Mouse (Mus musculus) regulatory T cell (primary cell): ENCODE data around the gene Dbnl.

Experiments
- in situ Hi-C: fragments of 300-600 bp; cut with MboI, MseI; formaldehyde crosslinking; loops from one replicate; pipeline ENCODE4 v1.15.1; 2025; ENCODE audit warnings: high pct_unique_total_duplicates

Dbnl gene

DNA sequence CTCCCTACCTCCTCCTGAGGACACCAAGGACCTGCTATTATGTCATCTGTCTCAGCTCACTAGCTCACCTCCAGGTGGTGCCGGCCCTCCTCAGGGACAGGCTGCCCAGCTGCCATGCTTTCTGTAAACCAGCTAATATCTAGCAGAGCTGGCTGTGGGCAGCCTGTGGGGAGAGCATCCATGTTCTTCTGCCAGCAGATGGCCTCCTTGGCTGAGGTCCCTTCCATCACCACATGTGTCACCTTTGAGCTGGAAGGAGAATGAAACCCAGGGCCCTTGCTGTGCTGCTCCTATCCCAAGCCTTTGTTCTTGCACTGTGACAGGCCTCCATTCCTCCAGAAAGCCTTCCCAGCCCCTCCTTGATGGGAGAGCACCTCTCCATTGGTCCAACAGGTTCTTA lies 47.8 kb downstream of the Dbnl start:
- in situ Hi-C loops: no loop called here

DNA sequence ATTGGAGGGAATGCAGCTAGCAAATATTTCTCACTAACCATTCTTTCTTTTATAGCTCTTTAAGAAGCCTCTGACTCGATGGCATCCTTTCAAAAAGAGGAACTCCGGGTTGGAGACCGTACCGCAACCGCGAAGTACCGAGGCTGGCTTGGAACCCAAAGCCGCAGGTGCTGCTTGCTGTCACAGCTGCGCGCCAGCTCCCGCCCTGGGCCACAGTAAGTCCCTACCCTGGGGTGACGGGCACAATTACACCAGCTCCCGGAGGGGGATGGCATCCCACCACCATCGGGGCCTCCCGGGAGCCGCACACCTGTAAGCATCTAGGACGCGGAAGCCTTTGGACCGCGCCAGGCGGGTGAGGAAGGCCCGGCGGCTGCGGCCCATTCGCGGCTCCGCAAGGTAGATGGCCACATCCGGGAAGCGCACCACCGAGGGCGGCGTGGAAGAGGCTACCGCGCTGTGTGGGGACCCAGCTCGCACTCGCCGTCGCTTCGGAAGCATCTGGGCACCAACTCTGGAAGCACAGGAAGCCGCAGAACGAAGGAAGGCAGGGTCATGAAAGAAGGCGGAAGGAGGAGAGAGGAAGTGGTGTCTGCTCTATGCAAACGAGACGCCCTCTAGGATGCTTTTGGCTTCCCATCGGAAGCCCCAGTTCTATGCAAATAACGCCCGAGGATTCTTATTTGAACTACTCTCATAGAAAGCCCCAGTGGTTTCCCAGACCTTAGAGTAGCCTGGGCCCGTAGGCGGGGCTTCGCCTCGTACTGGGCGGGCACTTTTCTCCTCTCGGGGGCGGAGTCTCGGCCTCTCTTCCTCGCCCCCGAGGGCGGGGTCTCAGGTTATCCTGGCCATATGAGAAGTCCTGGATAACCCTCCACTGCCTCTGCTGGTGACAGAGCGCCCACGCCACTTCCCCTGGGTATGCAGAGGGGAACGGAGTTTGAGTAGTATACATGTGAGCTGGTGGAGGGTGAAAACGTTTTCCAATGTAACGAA lies 49.3 kb downstream of the Dbnl start, which contains the start of gene Polm:
Gene Polm (minus strand): TSS at position 766 of the 996 bp plus-strand sequence.
- in situ Hi-C loops: no loop called here

DNA sequence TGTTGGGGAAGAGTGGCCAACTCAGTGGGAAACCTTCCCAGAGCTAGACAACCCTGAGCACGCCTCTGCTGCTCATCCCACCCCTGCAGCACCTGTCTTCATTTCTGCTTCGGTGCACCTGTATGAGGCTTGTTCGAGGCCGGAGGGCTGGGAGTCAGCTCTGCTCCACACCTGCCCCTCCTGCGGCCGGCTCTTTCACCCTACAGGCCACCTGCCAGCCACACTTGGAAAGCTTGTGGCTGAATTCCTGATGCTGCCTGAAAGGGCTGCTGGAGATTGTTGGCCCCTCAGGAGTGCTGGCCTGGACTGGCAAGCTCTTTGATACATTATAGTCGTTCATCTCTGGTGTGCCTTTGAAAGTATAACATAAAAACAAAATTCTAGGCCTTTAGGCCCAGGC lies 52.1 kb downstream of the Dbnl start:
- in situ Hi-C loops: no loop called here

DNA sequence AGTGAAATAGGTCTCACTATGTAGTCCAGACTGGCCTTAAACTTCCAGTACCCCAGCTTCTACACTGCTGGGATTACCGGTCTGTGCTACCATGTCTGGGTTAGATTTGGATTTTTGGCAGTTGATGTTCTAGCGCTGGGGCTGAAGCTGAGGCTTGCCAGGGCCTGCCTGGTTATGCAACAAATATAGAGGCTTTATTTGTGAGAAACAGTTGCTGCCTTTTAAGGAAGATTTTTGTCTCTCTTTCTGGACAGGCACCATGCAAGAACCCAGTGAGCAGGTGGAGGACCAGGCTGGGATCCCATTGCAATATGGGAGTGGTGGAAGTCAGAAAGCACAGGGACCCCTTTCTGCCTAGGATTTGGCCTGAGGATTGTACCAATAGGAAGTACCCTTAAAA lies 53.5 kb downstream of the Dbnl start:
- in situ Hi-C loops: no loop called here

DNA sequence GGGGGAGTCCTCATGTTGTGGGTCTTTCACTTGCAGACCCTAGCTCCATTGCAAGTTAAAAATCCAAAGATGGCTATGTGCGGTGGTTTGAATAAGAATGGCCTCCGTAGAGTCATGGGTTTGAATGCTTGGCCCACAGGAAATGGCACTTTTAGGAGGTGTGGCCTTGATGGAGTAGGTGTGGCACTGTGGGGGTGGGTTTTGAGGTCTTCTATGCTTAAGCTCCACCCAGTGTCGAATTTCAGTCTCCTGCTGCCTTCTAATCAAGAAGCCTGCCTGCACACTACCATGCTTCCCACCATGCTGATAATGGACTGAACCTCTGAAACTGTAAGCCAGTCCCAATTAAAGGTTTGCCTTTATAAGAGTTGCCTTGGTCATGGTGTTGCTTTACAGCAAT lies 54.8 kb downstream of the Dbnl start:
- in situ Hi-C loops: no loop called here

DNA sequence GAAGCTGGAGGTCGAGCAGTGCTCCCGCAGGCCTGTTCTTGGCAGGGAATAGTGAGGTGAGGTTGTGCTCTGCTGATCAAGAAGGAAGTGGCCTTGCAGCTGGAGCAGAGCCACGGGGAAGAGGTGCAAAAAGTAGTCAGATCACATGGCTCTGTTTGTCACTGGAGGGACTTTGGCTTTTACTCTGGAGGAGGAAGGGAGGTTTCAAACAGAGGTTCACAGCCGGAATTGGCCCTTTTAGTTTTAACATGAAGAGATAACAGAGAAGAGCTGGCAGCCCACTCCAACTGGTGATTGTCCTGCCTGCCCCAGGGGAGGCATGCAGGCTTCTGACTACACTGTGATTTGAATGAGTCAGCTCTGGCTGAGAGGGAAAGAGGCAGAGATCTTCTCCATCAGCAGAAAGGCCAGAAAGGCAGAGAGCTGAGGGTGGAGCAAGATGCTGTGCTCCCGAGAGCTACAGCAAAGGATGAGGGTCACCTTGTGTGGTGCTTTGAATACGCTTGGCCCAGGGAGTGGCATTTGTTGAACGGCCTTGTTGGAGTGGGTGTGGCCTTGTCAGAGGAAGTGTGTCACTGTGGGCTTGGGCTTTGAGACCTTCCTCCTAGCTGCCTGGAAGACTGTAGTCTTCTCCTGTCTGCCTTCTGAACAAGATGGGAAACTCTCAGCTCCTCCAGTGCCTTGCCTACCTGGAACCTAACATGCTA lies 58.5 kb downstream of the Dbnl start:
- in situ Hi-C loops: no loop called here

DNA sequence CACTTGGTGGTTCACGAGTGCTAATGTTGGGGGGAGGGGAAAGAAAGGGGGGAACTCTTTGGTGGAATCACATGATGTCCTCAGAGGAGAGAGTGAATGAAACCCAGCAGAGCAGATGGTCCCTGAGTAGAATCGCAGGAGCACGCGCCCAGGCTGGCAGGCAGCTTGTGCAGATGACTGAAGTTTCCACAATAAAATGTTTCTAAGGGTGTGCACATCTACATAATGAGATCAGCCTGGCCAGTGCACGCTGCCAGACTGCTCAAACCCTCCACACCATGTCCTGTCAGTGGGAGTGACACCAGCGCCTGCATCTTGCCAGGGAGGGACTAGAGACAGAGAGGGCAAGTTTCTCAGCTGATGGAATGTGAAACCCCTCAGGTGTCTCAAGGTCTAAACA lies 60.5 kb downstream of the Dbnl start:
- in situ Hi-C loops: no loop called here

DNA sequence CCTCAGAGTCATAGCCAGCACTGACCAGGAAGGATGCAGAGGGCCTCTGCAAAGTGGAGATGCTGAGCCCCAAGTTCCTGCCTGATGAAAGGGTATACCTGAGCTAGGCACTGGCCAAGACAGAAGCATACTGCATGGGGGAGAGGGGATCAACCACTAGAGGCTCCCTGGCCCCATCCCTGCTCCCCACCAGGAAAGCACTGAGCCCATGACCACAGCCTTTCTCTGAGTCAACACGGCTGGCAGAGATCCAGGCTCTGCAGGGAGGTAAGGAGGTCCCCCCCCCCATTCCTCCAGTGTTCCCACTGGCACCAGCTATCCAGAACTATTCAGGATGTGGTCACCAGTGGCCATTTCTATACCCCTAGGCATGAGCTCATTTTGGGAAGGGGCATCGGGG lies 61.0 kb downstream of the Dbnl start:
- in situ Hi-C loops: no loop called here

DNA sequence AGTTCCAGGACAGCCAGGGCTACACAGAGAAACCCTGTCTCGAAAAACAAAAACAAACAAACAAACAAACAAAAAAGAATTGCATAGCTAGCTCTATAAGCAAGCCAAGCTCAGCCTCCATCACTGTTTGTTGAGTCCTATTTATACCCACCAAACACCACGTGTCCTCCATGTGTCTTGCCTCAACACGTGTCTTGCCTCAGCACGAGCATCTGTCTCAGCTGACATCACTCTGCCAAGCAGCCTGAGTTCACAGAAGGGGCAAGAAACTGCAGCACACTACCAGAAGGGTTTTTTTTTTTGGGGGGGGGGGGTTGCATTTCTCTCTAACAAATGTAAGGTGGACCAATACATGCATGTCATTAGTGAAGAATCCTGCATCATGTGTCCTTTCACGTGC lies 62.2 kb downstream of the Dbnl start:
- in situ Hi-C loops: no loop called here
